Mouse (Mus musculus) liver, postnatal 0 days (tissue): ENCODE measurements around the gene Lce1k.

Experiments used
- CTCF ChIP-seq: sonication (generic); IDR thresholded peaks from 2 replicates; pipeline ENCODE4 v1.5.1; 2016; ENCODE audit warnings: antibody characterized with exemption, low read depth
- EP300 ChIP-seq: IDR thresholded peaks from 2 replicates; pipeline ENCODE4 v1.6.1; 2016; ENCODE audit warnings: antibody characterized with exemption, low read depth, mild to moderate bottlenecking

GRCm38 (mm10) chr3:92790414-92790813 is 17.3 kb downstream of the Lce1k start, which contains the start of gene Lce1j:
- TF ChIP-seq CTCF = no peak
- TF ChIP-seq EP300 = no peak
